Mouse (Mus musculus): Measurements from ENCODE around the gene Fam131a.
"Not testable (repeated sequence)": the region's sequence is repeated elsewhere in the genome, so short reads cannot be mapped to it uniquely, and the experiment has no call there.

Fam131a gene

GRCm38 (mm10) chr16:20693111-20693701, at the start of gene Fam131a:
Gene Fam131a, plus strand, starts transcription at chr16:20693241.
- peak; percentile 98 for DNase-seq (ENCODE audit: low spot score)

- no peak for DNase-seq (ENCODE audit: low spot score)
These were observed 49.1 kb upstream of the Fam131a start for GRCm38 (mm10) chr16:20643911-20644310.

- DNase-seq (ENCODE audit: low spot score) = peak; percentile 98
These were observed 41.7 kb upstream of the Fam131a start, which contains the start of gene Psmd2 for GRCm38 (mm10) chr16:20651076-20651946. Gene Psmd2, plus strand, starts transcription at chr16:20651652.

GRCm38 (mm10) chr16:20651947-20652310, 41.1 kb upstream of the Fam131a start:
- peak; percentile 7 for DNase-seq (ENCODE audit: low spot score)

DNA sequence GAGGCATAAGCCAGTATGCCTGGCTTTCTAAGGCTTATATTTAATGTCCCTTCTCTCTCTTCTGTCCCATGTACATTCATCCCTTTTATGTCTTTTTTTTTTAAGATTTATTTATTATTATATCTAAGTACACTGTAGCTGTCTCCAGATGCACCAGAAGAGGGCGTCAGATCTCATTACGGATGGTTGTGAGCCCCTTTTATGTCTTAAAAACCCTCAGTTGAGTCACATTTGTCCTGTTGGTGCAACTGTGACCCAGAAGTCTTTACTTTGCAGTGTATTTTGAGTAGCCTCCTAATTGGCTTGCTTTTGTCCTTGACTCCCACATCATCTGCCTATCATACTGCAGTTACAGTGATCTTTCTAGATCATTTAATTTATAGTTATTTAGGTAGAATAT, 39.7 kb upstream of the Fam131a start:
- DNase-seq (ENCODE audit: low spot score) = no peak

DNA sequence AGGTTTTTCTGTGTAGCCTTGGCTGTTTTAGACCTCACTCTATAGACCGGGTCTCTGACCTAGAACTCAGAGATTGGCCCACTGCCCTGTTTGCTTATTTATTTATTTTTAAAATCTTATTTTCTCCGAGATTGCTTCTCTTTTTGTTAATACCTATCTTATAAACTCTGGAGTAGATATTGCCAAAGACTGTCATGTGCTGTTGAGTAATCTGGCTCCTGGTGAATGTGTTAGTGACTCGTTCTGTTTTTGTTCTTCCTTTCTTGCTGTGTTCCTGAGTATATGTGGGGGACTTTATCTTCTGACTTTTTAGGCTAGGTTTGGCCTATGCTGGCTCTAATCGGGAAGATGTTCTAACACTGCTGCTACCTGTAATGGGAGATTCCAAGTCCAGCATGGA, 35.4 kb upstream of the Fam131a start:
- no peak for DNase-seq (ENCODE audit: low spot score)

DNA sequence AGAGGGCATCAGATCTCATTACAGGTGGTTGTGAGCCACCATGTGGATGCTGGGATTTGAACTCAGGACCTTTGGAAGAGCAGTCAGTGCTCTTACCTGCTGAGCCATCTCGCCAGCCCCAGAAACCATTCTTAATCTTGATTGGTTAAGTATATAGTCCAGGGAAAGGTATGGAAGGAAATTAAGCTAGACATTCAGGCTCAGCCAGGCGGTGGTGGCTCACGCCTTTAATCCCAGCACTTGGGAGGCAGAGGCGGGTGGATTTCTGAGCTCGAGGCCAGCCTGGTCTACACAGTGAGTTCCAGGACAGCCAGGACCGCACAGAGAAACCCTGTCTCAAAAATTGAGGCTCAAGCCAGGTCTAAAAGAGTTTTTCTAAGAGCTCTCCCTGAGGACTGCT, 25.0 kb upstream of the Fam131a start, which contains the start of gene Eif4g1:
Gene Eif4g1 (plus strand): TSS at position 301 of the 400 bp plus-strand sequence.
- DNase-seq (ENCODE audit: low spot score) = not testable (repeated sequence)

GRCm38 (mm10) chr16:20670291-20670690, 22.8 kb upstream of the Fam131a start:
- no peak for DNase-seq (ENCODE audit: low spot score)

DNA sequence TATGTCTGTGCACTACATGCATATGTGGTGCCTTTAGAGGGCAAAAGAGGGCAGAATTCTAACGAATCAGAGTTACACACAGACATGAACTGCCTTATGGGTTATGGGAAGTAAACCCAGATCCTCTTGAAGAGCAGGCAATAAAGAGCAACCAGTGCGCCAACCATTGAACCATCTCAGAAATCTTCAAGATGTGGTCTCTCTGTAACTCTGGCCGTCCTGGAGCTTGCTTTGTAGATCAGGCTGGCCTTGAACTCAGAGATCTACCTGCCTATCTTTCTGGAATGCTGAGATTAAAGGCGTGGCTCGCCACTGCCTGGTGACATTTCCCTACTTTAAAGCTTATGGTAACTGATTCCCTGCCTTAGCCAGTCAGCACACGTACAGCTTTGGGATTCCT, 21.2 kb upstream of the Fam131a start:
- peak; percentile 25 for DNase-seq (ENCODE audit: low spot score)

- peak; percentile 97 for DNase-seq (ENCODE audit: low spot score)
These were observed 20.5 kb upstream of the Fam131a start for GRCm38 (mm10) chr16:20672500-20672902.

DNA sequence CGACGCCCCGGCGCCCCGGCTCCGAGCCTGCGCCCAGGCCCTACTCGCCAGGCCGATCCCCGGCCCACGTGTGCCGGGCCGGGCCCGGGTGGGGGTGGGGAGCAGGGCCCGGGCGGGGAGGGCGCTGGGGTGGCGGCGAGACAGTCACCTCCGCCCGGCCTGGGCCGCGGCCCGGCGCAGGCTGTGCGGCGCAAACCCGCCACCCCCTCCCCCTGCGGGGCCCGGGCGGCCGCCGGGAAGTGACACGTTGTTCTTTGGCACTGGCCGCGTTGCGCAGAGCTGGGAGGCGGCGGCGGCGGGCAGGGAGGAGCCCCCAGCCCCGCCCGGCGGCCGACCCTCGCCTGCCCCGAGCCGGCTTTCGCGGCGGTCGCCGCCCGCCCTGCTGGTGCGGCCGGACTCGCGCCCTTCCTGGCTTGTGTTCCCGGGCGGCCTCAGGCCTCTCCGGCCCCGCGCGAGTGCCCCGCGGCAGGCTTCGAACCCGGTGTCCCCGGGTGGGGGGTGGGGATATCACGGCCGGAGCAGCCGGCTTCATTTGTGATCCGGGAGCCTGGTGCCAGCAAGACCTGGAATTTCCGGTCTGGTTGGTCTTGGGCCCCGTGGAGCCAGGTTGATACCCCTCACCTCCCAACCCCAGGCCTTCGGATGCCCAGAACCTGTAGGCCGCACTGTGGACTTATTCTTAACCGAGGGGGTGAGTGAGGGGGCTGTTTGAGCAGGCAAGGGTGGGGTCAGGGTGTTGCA, 19.9 kb upstream of the Fam131a start:
- DNase-seq (ENCODE audit: low spot score) = peak; percentile 32

DNA sequence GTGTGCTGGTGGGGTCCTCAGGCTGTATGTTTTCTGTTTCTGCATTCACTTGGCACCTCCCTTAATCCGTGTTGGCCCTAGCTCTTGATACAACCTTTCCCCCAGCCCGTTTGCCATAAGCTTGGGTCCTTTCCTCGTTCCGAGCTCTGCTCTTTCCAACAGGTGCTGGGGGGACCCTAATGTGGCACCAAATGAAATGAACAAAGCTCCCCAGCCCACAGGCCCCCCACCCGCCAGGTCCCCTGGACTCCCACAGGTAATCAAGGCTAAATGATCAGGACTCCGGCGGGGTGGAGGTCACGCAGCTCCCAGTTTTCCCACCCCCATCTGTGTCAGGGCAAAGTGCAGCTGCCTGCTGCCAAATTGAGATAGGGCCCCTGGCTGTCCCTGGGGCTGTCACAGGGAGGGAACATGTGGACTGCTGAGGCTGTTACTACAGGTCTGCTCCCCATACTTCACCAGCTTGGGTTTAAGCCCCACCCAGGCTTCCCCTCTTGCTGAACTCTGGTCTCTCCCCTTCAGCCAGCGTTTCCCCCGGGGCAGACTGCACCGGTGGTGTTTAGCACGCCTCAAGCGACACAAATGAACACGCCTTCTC, 19.2 kb upstream of the Fam131a start:
- DNase-seq (ENCODE audit: low spot score) = no peak

GRCm38 (mm10) chr16:20675213-20675612, 17.8 kb upstream of the Fam131a start:
- DNase-seq (ENCODE audit: low spot score) = no peak

- no peak for DNase-seq (ENCODE audit: low spot score)
These were observed 16.3 kb upstream of the Fam131a start for GRCm38 (mm10) chr16:20676702-20677101.

- no peak for DNase-seq (ENCODE audit: low spot score)
These were observed 15.7 kb upstream of the Fam131a start for GRCm38 (mm10) chr16:20677380-20677779.

GRCm38 (mm10) chr16:20677974-20678675, 14.9 kb upstream of the Fam131a start:
- DNase-seq (ENCODE audit: low spot score) = no peak

GRCm38 (mm10) chr16:20690774-20691173, 2.3 kb upstream of the Fam131a start:
- DNase-seq (ENCODE audit: low spot score) = no peak

DNA sequence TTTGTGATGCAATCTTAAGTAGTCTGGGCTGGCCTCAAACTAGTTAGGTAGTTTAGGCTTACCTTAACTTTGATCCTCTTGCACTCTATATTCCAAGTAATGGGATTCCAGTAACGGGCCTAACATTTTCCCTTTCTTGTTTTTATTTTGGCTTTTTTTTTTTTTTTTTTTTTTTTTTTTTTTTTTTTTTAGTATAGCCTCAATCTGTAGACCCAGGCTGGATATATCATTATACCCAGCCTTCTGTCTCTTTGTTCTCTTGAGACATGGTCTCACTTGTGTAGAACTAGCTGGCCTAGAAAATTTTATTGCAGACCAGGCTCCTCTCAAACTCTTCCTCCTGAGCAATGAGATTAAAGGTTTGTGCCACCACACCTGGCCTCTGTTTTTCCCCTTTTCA, 1.4 kb upstream of the Fam131a start:
- DNase-seq (ENCODE audit: low spot score) = no peak

DNA sequence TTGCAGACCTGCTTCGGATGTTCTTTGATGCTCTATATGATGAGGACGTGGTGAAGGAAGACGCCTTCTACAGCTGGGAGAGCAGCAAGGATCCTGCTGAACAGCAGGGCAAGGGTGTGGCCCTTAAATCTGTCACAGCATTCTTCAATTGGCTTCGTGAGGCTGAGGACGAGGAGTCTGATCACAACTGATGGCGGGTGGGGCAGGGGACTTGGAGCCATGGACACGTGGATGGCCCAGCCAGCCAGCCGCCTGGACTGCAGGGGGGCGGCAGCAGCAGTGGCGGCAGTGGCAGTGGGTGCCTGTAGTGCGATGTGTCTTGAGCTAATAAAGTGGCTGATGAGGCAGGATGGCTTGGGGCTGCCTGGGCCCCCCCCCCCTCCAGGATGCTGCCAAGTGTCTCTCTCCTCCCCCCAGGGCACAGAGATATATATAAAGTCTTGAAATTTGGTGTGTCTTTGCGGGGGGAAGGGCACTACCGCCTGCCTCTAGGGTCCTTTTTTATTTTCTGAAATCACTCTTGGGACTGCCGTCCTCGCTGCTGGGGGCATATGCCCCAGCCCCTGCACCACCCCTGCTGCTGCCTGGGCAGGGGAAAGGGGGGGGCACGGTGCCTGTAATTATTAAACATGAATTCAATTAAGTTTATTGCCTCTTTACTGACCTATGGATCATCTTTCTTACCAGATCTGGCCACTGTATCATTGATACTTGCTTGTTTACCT, 638 bp upstream of the Fam131a start:
- no peak for DNase-seq (ENCODE audit: low spot score)

- DNase-seq (ENCODE audit: low spot score) = no peak
These were observed 1.7 kb downstream of the Fam131a start for GRCm38 (mm10) chr16:20694781-20695180.

Data from embryo, embryonic 10 days (tissue).